Mouse (Mus musculus): ENCODE results near the gene Gm20388.

Gene Gm20388

DNA sequence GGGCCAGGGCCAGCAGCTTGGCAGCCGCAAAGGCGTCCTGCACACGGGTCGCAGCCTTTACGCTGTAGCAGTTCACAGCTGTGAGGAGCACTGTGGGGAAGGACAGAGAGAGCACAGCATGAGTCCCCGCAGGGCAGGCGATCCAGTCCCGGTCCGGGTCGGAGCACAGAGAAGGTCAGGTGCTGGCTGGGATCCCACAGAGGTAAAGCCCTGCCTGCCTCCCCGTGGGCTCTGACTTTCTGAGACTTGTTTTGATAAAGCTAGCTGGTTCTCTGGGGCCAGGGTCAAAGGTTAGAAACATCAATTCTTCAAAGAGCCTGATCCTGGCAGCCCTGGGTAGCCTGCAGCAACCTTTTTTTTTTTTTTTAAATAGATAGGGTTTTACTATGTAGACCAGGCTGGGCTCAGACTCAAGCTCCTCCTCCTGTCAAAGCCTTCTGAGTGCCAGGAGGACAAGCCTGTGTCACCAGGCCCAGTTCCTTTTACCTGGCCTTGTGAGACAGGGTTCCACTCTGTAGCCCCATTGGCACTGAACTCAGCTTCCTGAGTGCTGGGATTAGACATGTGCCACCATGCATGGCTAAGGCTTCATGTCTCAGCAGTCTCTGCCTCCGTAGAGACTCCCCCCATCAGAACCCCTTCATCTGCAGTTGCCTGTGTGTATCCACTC, 1986.0 kb downstream of the Gm20388 start:
- DNase-seq, result no peak

DNA sequence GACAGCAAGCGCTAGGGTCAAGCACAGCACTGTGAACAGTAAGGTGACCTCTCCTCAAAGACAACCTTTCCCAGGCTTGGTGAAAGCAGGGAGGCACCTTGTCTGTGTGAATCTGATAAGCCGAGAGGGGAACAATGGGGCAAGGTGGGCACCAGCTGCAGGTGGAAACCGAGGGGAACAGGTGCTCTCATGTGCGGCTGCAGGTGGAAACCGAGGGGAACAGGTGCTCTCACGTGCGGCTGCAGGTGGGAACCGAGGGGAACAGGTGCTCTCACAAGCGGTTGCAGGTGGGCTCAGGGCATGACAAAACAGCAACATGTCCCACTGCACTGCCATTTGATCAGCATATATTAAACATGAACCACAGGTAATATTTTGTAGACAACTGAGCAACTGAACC, 1986.6 kb downstream of the Gm20388 start:
- no peak for DNase-seq

DNA sequence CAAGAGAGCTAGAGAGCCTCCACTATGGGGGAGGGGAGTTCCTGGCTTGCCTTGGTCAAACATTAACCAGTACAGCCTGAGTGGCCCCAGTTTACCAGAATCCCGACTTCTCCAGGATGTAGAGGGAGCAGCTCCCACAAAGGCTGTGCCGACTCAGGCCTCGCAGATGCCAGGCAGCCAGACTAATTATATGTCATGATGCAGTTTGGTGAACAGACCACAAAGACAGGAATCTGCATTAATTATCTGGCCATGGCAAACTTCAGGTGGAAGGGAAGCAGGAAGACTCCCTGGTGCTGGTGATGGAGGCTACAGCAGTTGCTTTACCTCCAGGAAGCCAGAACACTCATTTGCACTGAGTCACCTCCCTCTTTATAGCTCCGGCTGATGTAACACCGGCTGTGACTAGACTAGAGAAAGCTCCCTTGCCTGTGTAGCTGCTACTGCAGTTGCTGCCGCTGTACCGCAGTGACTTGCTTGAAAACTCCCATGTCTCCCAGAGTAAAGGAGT, 1987.3 kb downstream of the Gm20388 start:
- no peak for DNase-seq

DNA sequence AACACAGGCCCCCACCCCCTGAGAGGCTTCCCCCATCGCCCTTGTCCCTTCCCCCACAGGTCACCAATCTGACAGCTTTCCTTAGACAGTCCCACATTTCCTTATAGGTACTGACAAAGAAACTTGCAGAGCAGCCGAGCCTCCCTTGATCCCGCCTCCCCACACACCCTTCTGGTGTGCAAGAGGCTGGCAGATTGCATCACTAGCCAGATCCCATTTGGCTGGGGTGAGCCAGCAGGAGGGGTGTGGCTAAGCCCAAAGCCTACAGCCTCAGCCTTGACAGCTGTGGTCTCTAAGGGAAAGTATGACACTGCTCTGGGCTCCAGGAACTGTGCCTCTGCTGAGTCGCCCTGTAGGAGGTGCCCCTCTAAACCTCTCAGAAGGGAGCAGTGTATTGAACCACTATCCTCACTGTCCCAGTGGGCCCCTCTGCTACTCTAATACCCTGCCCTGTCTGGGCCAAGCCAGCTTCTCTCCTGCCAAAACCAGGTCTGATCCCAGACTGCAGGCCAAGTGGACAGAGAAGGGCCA, 1987.8 kb downstream of the Gm20388 start:
- no peak for DNase-seq

DNA sequence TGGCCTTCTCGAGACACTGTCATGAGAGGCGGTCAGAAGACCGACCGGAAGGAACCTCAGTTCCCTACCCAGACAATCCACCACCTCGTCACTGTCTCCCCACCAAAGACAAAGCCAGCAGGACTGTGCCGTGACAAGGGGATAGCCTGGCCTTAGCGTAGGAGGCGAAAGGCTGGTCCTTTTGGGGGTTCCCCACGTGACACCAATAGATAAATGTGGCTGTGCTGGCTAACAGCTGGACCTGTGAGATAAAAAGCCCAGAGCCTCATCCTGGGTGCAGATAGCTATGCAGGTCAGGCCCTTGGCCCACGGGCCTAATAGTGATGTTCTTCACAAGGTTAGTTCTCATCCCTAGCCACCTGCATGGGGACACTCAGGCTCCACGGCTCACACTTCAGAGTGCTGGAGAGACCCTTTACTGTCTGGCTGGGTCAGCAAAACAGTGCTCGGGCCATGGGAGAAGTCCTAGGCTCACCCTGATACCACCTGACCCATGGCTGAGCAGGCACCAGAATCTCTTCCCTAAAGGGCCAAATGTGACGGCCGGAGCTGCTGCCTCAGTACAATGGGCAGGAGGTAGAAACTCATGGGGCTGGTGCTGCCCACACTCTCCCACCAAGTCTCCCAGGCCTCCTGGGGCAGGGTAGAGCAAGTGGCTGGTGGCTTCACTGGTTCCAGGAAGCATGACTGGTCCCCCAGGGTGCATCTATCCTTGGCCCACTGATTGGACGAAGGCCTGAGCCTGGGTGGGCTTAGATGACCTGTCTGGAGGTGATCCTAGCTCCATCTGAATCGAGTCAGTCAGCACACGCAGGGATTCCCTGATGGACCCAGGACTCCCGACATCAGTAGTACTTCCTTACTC, 1988.8 kb downstream of the Gm20388 start:
- DNase-seq, result no peak

DNA sequence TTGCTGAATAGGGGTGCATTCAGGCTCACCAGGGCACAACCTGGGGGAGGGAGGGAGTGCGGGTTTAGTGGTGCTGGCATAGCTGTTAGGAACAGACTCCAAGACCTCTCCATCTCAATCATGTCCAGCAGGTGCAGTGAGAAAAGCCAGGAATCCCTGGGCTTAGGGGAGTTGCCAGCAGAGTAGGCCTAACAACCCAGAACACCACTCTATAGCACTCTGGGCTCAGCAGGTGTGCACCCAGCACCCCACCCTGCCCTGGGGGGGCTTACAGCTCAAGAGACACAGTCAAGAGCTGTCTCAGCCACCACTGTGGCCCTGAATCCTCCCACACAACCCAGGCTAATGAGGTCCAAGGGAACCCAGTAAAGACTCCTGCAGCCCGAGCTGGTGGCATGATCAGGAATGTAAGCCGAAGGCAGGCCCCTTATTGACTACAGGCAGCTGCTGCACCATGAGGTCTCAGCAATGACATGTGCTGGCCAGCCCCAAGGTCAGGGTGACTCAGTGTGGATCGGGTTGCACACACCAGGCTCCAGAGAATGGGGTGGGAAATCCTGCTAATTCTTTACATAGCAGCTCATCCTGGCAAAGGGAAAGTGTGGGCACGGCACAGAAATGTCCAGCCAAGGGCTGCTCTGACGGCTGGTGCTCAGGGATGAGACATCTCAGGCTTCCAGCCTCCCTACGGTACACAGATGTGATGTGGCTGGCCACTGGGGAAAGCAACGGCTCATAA, 1991.0 kb downstream of the Gm20388 start:
- no peak for DNase-seq

DNA sequence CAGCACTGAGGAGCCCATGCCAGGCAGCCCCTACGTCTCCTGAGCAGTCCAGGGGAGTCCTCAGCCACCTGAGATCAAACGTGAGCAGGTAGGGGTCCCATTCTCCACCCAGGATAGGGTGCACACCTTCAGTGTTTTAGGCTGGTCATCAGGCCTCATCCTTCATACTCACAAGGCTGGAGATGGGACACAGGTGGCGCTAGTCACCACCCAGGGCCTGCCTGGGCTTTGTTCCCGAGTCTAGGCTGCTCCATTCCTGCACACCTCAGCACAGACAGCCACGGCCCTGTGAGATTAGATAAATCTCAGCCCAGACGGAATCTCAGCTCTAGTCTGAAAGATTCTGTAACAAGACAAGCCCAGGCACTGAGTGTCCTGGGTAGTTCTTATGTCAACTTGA, 1993.3 kb downstream of the Gm20388 start:
- DNase-seq, result no peak

DNA sequence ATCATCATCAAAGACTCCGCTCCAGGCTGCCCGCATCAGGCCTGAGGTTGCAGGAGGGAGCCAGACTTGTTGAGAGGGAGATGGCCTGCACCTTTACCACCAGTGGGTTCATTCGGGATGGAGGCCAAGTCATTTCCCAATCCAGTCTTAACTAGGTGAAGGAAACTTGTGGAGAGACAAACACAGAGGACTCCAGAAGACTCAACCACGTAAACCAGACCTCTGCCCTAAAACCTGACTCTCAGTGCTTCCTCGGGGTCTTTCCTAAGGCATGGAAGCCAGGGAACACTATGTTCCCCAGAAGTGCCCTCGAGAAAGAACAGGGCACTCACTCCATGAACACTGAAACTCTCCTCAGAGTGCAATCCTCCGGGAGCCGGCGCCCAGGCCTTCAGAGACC, 1994.4 kb downstream of the Gm20388 start:
- DNase-seq, result no peak

DNA sequence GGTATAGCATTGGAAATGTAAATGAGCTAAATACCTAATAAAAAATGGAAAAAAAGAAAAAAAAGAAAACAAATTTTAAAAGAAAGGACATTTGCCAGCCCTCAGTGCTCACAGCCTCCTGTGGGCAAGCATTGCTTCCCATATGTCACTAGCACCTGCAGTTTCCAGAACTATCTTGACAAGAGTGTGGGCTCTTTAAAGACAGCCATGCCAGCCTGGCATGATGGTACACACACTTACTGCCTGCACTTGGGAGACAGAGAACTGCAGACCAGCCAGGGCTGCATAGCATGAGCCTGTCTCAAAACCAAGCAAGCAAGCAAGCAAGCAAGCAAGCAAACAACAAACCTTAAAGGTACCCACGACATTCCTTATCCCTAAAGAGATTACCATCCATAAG, 1994.8 kb downstream of the Gm20388 start:
- no peak for DNase-seq

DNA sequence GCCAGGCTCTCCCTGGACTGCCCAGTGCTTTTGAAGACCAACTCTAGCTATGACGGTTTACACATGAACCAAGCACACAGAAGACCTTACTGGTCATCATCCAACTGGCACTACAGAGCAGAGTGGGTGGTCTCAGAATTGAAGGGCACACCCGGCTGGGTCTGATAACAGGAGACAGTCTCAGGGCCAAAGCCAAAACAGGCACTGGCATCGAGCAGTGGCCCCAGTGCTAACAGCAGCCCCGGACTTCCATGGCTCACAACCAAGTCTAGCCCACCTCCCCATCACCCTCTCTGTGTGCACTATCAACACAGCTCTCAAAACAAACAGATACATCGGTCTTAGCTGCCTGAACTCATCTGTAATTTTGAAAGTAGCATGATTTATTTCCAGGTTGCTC, 1995.2 kb downstream of the Gm20388 start:
- DNase-seq, result no peak

DNA sequence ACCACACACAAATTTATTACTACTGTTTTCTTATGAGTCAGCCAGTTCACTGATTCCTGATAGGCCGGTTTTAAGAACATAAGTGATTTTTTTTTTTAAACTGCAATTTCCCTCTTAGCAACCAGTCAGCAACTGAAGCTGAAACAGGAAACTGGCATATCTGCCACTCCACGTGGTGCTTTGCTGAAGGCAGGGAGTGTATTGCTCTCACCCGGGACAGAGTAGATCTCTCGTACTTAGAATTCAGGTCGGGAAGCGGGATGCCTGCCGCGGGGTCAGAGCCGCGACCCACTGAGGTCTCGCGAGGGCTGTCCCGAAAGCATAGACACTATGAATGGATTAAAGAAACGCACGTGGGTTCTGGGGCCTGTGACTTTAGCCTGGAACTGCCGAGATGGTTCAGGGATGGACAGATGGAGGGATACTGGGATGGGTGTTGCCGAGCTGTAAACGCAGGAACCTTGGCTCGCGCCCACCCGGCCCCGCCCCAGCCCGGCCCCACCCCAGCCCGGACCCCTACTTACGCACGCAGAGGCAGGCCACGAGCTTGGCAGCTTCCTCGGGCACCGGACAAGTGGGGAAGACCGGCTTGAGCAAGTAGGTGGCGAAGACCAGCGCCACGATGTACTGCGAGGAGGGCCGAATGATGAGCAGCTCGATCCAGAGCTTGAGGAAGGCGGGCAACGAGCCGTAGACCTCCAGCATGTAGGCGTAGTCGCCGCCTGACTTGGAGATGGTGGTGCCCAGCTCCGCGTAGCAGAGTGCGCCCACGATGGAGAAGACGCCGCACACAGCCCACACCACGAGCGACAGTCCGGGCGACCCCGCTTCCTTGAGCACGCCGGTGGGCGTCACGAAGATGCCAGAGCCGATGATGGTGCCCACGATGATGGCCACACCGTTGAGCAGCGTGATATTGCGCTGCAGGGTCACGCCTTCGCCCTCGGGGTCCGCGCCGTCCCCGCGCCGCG, 1996.2 kb downstream of the Gm20388 start:
- DNase-seq, result peak; percentile 55 to 57

DNA sequence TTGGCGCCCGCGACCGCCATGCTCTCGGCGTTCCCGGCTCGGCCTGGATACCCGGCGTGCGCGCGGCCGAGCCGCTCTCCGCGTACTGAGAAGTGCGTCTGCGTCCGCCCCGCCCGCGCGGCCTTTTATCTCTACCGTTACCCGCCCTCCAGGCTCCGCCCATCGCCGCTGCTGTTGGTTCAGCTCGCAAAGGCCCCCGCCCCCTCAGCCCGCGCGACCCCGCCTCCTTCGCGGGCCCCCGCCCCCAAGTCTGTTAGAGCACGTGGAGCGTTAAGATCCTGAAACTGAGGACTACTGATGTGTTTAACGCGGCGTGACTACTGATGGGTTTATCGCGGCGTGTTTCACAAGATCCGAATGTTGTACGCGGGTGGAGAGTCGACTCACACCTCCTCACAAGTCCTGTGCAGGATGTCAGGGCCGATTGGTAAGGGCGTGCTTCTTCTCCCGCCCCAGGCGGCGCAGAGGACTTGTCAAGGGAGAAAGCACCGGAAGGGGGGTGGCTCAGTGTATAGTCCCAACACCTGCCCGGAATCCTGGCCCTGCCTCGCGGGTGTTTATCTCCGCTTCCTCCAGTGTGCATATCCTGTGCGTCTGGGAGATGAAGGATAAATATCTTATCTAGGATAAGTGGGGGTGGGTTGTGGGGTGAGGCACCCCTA, 1997.1 kb downstream of the Gm20388 start, which contains the start of gene Slc7a5:
TSS of gene Slc7a5 (minus strand) at position 108 of the 662 bp plus-strand sequence.
- peak; percentile 98 for DNase-seq

DNA sequence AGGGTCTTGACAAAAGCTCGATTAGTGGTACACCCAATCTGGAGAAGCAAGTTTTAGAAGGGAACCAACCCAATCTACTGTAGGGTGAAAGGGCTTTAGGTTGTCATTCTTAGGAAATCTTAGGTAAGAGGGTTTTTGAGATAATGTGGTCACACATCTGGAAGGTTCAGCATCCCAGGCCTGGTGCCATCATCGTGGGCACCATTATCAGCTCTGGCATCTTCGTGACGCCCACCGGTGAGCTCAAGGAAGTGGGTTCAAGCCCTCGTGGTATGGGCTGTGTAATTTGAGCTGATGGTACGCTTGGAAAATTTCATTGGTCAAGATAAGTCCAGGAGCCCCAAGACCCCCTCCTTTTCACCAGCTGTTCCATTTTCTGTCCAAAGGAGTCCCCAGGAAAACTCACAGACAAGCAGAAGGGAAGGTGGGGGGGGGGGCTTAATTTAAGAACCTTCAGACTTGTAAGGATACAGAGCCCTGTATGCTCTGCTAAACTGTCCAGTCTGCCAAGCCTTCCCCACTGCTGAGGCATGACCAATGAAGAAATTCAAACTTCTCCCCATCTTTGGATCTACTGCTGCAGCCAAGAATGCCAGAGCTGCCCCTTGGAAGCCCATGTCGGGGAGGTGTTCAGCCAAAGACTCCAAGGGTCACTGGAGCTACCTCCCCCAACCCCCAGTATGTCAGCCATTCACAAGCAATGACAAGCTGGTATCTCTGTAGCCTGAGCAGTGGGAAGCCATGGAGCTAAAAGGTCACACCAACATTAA, 1997.9 kb downstream of the Gm20388 start:
- no peak for DNase-seq

DNA sequence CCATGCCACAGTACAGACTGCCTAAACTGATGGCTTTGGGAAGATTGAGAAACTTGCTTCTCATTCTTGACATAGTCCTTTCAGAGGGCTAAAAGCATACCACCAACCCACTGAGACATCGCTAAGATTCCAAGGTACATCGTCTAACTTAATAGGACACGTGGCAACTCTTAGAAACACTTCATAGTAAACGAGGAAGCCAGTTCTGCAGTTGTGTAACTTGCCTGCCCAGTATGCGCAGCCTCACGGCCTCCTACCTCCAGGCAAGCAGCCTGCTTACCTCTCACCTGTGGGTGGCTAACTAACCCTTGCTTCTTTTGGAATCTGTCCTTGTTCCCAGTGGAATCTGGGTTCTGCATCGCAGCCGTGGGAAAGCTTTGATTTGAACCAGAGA, 1998.5 kb downstream of the Gm20388 start:
- no peak for DNase-seq

DNA sequence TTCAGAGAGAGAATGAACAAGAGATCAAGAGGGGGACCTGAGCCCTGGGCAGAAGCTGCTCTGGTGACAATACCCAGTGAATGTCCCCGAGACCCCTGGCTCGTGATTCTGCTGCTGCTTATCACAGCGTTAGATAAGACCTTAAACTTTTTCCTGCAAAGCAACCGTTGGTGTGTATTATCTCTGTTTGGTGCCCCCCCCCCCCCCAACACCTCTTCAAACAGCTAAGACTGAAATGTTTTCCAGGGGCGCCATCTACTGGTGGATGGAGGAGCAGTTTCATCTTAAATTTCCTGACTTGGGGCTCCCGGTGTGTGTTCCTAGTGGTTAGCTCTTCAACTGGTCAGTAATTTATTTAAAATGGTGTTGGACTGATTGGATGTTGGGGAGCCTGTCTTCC, 1999.0 kb downstream of the Gm20388 start:
- DNase-seq, result peak; percentile 86 to 88

DNA sequence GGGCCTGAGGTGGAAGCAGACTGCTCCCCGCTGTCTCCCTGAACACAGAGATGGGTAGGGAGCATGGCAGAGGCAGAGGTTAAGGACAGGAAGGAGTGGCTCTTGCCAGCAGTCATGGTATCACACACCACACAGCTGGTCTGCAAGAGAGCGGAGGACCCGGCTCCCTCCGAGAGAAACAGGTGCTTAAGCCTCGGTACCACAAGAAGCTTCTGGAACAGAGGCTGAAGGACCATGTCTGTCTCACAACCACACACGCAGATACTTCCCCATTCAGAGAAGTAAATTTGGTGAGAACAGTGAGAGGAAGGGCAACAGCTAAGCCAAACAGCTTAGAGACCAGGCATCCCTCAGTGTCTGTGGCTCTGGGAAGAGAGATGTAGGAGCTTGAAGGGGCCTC, 2000.8 kb downstream of the Gm20388 start:
- no peak for DNase-seq

DNA sequence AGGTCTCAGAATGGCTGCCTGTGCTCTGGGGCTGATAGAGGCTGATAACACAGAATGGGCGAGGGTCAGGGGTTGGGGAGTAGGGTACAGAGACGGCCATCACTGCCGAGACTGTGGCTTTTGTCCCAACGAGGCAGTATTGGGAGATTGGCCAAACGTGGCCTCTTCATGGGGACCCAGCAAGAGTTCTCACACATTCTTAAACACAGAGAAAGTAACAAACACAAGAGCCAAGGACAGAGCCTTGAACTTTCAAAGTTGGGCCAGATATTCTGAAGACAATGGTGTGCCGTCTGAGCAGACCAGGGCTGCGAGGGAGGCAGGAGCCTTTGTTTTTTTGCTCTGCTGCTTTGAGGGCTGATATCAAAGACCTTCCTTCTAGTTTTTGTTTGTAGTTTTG, 2001.3 kb downstream of the Gm20388 start:
- DNase-seq, result no peak

DNA sequence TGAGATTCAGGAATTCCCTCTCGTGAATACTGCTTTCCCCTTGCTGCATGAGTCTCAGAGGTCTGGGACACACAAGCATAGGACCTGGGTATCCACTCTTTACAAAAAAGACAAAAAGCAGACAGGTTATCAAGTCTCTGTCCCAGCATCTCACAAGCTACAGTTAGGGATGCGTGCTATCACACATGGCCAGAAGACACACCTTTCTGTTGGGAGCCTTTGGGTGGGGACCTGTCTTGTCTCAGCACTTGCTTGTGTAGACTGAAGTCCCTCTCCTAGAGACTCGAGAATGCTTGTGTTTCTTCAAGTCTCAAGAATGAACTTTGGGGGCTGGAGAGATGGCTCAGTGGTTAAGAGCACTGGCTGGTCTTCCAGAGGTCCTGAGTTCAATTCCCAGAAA, 2002.2 kb downstream of the Gm20388 start:
- DNase-seq, result no peak

DNA sequence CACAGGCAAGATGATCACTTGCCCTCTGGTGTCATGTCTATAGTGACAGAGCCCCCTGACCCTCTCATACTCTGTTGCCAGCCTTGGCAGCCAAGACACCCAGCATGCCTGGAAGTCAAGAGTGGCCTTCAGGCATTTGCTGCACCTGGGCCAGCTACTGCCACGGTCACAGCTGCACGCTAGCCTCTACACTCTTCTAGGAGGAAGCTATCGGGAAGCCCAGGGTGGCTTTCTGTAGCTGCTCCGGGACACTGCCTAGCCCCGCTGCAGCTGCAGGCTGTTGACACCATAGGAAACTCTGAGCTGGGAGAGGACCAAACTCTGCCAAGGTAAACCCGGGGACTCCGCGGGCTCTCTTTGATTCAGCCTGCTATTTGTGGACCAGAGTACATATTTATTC, 2002.7 kb downstream of the Gm20388 start:
- DNase-seq, result no peak

DNA sequence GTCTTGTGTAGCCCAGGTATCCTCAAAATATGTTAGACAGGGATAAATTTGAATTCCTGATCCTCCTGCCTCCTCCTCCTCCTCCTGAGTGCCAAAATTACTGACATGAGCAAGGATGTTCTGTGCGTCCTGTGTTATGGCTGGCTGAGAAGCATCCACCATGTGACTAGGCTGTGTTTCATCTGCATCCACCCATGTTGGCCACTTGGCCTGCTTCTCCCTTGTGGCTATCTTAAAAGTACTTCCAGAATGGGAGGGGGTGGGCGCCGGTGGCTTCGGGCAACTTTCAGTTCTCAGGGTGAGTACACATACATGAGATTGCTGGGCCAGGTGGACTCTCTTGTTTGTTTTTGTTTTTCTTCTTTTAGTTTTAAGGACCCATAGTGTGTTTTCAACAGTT, 2008.5 kb downstream of the Gm20388 start:
- DNase-seq, result no peak

DNA sequence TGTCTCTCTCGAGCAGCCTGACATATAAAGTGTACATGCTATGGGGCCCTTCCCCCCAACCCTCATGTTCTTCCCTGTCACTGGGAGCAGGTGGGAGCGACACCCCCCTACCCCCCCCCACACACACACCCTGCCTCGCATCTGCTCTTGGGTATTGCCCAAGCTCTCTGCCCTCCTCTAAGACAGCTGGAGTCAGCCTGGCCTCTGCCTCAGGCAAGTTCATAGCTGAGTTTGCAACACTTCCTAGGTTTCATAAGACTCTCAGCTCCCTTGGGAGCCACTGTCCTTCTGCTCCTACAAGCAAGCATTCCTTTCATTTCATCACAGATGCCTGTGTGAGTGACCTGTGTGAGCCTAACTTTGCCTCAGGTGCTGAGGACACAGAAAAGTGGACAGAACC, 2009.1 kb downstream of the Gm20388 start:
- DNase-seq, result no peak

Measured in B cell, adult 2 months (primary cell).